Mouse (Mus musculus) midbrain, embryonic 15.5 days (tissue): ENCODE results near the gene Zfp809. TPM values are rescaled to one million over a fixed set of nuclear protein-coding genes. Genes with fewer than 3 reads are reported as not detected.
A peak's percentile ranks its signal among the peaks of the same experiment; 100 is the strongest.

Experiments used
- ATAC-seq: fragments of 200-750 bp; cut with Nextera tagmentation; replicated peaks from 2 replicates; pipeline ENCODE4 v1.8.0; 2017; ENCODE audit warnings: moderate TSS enrichment
- H3K27ac ChIP-seq: fragments of 300-500 bp; sonication (generic); 2 replicates; pipeline ENCODE4 v1.5.1; 2015; ENCODE audit warnings: mild to moderate bottlenecking, inconsistent platforms
- H3K27me3 ChIP-seq: fragments of 300-500 bp; sonication (generic); replicated peaks from 2 replicates; pipeline ENCODE4 v1.6.1; 2015; ENCODE audit warnings: inconsistent platforms
- H3K36me3 ChIP-seq: fragments of 300-500 bp; sonication (generic); replicated peaks from 2 replicates; pipeline ENCODE4 v1.6.1; 2015; ENCODE audit warnings: inconsistent platforms
- H3K4me1 ChIP-seq: fragments of 300-500 bp; sonication (generic); 2 replicates; pipeline ENCODE4 v1.6.1; 2015; ENCODE audit warnings: inconsistent platforms
- H3K4me2 ChIP-seq: fragments of 300-500 bp; sonication (generic); 2 replicates; pipeline ENCODE4 v1.6.1; 2015; ENCODE audit warnings: inconsistent platforms, mild to moderate bottlenecking, moderate library complexity
- H3K4me3 ChIP-seq: fragments of 300-500 bp; sonication (generic); 2 replicates; pipeline ENCODE4 v1.5.1; 2015; ENCODE audit warnings: mild to moderate bottlenecking, inconsistent platforms
- H3K9ac ChIP-seq: fragments of 300-500 bp; sonication (generic); 2 replicates; pipeline ENCODE4 v1.6.1; 2015; ENCODE audit warnings: mild to moderate bottlenecking, inconsistent platforms
- H3K9me3 ChIP-seq: fragments of 300-500 bp; sonication (generic); 2 replicates; pipeline ENCODE4 v1.6.1; 2016; ENCODE audit warnings: inconsistent platforms
- WGBS: fragments of 180-500 bp; shearing (Covaris S2); methylation state at CpG from one replicate; pipeline ENCODE4 v1.1.7; 2015; ENCODE audit warnings: mixed read lengths; 5-methylcytosine and 5-hydroxymethylcytosine counted together
- polyA plus RNA-seq: library from polyadenylated mRNA; unstranded; fragments of >200 nt; fragmentation: Nextera tagmentation; extraction: Ambion mirVana; gene quantifications from 2 replicates; pipeline ENCODE4 v1.2.1, GENCODE M21; 2015

Gene Zfp809
- polyA plus RNA-seq, 1 experiment from 2014 or later = 11.4 TPM

- H3K9ac ChIP-seq = no peak overlapping the region
- no peak for ATAC-seq
- H3K9me3 ChIP-seq = no peaks in the 10 kb centered on the region
- no peak overlapping the region for H3K4me3 ChIP-seq
- no peak overlapping the region for H3K4me2 ChIP-seq
- H3K4me1 ChIP-seq = peaks cover 5% of the 10 kb centered on the region
- WGBS = 88% methylated on average over 7 of the region's 7 CpGs
- H3K36me3 ChIP-seq = no peaks in the 10 kb centered on the region
- H3K27me3 ChIP-seq = no peaks in the 10 kb centered on the region
- no peak overlapping the region for H3K27ac ChIP-seq
Observed at GRCm38 (mm10) chr9:22229386-22230026, 4.0 kb downstream of the Zfp809 start.

GRCm38 (mm10) chr9:22230061-22230460 is 4.5 kb downstream of the Zfp809 start:
- no peak for ATAC-seq

GRCm38 (mm10) chr9:22230556-22230955 is 5.0 kb downstream of the Zfp809 start:
- Histone ChIP-seq H3K9me3 (no peaks in the 10 kb centered on the region), H3K9ac (no peak overlapping the region), H3K4me3 (no peak overlapping the region), H3K27ac (no peak overlapping the region), H3K27me3 (no peaks in the 10 kb centered on the region), H3K4me2 (no peak overlapping the region), H3K36me3 (no peaks in the 10 kb centered on the region), H3K4me1 (peaks cover 5% of the 10 kb centered on the region)
- no peak for ATAC-seq

More at GRCm38 (mm10) chr9:22230061-22230460, 4.5 kb downstream of the Zfp809 start:
- no peaks in the 10 kb centered on the region for H3K36me3 ChIP-seq
- peaks cover 5% of the 10 kb centered on the region for H3K4me1 ChIP-seq
- no peak overlapping the region for H3K4me3 ChIP-seq
- no peaks in the 10 kb centered on the region for H3K27me3 ChIP-seq
- no peak overlapping the region for H3K4me2 ChIP-seq
- WGBS = 94% methylated on average over 3 of the region's 3 CpGs
- no peaks in the 10 kb centered on the region for H3K9me3 ChIP-seq
- H3K9ac ChIP-seq = no peak overlapping the region
- no peak overlapping the region for H3K27ac ChIP-seq

- Histone ChIP-seq H3K36me3 (peaks cover 32% of the 10 kb centered on the region; the same call in 1 of the 2 replicates), H3K4me1 (no peaks in the 10 kb centered on the region), H3K27me3 (no peaks in the 10 kb centered on the region), H3K27ac (no peak overlapping the region), H3K9me3 (no peaks in the 10 kb centered on the region), H3K4me3 (no peak overlapping the region), H3K9ac (no peak overlapping the region), H3K4me2 (no peak overlapping the region)
- 90% methylated on average over 4 of the region's 4 CpGs for WGBS
- ATAC-seq = no peak
Observed at GRCm38 (mm10) chr9:22240001-22240400, 14.5 kb downstream of the Zfp809 start.

- Histone ChIP-seq H3K9ac (no peak overlapping the region), H3K27ac (no peak overlapping the region), H3K4me2 (no peak overlapping the region), H3K4me3 (no peak overlapping the region), H3K36me3 (peaks cover 48% of the 10 kb centered on the region), H3K9me3 (peaks cover 18% of the 10 kb centered on the region), H3K4me1 (no peaks in the 10 kb centered on the region), H3K27me3 (no peaks in the 10 kb centered on the region)
- 93% methylated on average over 2 of the region's 2 CpGs for WGBS
- no peak for ATAC-seq
Observed at GRCm38 (mm10) chr9:22244242-22244641, 18.7 kb downstream of the Zfp809 start.

GRCm38 (mm10) chr9:22256579-22256978 is 31.1 kb downstream of the Zfp809 start:
- H3K4me1 ChIP-seq = peaks cover 4% of the 10 kb centered on the region
- H3K27me3 ChIP-seq = no peaks in the 10 kb centered on the region
- peaks cover 14% of the 10 kb centered on the region; the same call in 1 of the 2 replicates for H3K9me3 ChIP-seq
- WGBS = 97% methylated on average over 4 of the region's 4 CpGs
- no peak overlapping the region for H3K4me3 ChIP-seq
- no peak for ATAC-seq
- no peak overlapping the region for H3K27ac ChIP-seq
- H3K36me3 ChIP-seq = peaks cover 38% of the 10 kb centered on the region
- H3K4me2 ChIP-seq = no peak overlapping the region
- H3K9ac ChIP-seq = no peak overlapping the region

- Histone ChIP-seq H3K27ac (no peak overlapping the region), H3K4me2 (peak overlapping the region; percentile 78), H3K27me3 (no peaks in the 10 kb centered on the region), H3K9ac (peak overlapping the region; percentile 77; the same call in 1 of the 2 replicates), H3K36me3 (peaks cover 20% of the 10 kb centered on the region), H3K4me3 (peak overlapping the region; percentile 61), H3K4me1 (peaks cover 4% of the 10 kb centered on the region), H3K9me3 (peaks cover 8% of the 10 kb centered on the region; the same call in 1 of the 2 replicates)
- 82% methylated on average over 8 of the region's 8 CpGs for WGBS
- ATAC-seq = no peak
Observed at GRCm38 (mm10) chr9:22258784-22259183, 33.3 kb downstream of the Zfp809 start.

GRCm38 (mm10) chr9:22259184-22260091 is 33.9 kb downstream of the Zfp809 start, which contains the start of gene Zfp599:
Zfp599 (minus strand) TSS chr9:22259895.
- Histone ChIP-seq H3K9ac (peak within 1 kb of the TSS; percentile 77), H3K4me3 (peak within 1 kb of the TSS; percentile 61), H3K36me3 (peaks cover 14% of the 10 kb centered on the region), H3K27ac (peak within 1 kb of the TSS; percentile 26; the same call in 1 of the 2 replicates), H3K27me3 (no peaks in the 10 kb centered on the region), H3K9me3 (peaks cover 8% of the 10 kb centered on the region; the same call in 1 of the 2 replicates), H3K4me2 (peak within 1 kb of the TSS; percentile 78), H3K4me1 (peaks cover 4% of the 10 kb centered on the region)
- WGBS = under 1% methylated on average over 35 of the region's 35 CpGs
- ATAC-seq = peak; percentile 98

GRCm38 (mm10) chr9:22260092-22260422 is 34.5 kb downstream of the Zfp809 start:
- H3K27ac ChIP-seq = no peak overlapping the region
- peak overlapping the region; percentile 61 for H3K4me3 ChIP-seq
- peaks cover 12% of the 10 kb centered on the region for H3K36me3 ChIP-seq
- H3K9ac ChIP-seq = no peak overlapping the region
- H3K27me3 ChIP-seq = no peaks in the 10 kb centered on the region
- H3K4me1 ChIP-seq = peaks cover 4% of the 10 kb centered on the region
- ATAC-seq = no peak
- 34% methylated on average over 3 of the region's 3 CpGs for WGBS
- peak overlapping the region; percentile 78 for H3K4me2 ChIP-seq
- peaks cover 7% of the 10 kb centered on the region; the same call in 1 of the 2 replicates for H3K9me3 ChIP-seq

- H3K4me1 ChIP-seq = peaks cover 4% of the 10 kb centered on the region
- H3K36me3 ChIP-seq = no peaks in the 10 kb centered on the region
- no peak overlapping the region for H3K4me2 ChIP-seq
- no peaks in the 10 kb centered on the region for H3K27me3 ChIP-seq
- WGBS = 89% methylated on average over 1 of the region's 1 CpGs
- H3K4me3 ChIP-seq = no peak overlapping the region
- H3K27ac ChIP-seq = no peak overlapping the region
- H3K9me3 ChIP-seq = no peaks in the 10 kb centered on the region
- no peak for ATAC-seq
- no peak overlapping the region for H3K9ac ChIP-seq
Observed at GRCm38 (mm10) chr9:22261594-22261993, 36.1 kb downstream of the Zfp809 start.

- Histone ChIP-seq H3K4me2 (no peak overlapping the region), H3K36me3 (no peaks in the 10 kb centered on the region), H3K4me3 (no peak overlapping the region), H3K27ac (no peak overlapping the region), H3K27me3 (no peaks in the 10 kb centered on the region), H3K4me1 (peaks cover 4% of the 10 kb centered on the region), H3K9me3 (no peaks in the 10 kb centered on the region), H3K9ac (no peak overlapping the region)
- WGBS = 89% methylated on average over 10 of the region's 10 CpGs
- ATAC-seq = no peak
Observed at GRCm38 (mm10) chr9:22262611-22263010, 37.1 kb downstream of the Zfp809 start.

GRCm38 (mm10) chr9:22268886-22269285 is 43.4 kb downstream of the Zfp809 start:
- no peak for ATAC-seq
- WGBS = 93% methylated on average over 1 of the region's 1 CpGs
- Histone ChIP-seq H3K27ac (no peak overlapping the region), H3K4me1 (no peaks in the 10 kb centered on the region), H3K27me3 (no peaks in the 10 kb centered on the region), H3K9me3 (0 out of 2 replicates have a peak, but pooled peaks cover 10% of the 10 kb centered on the region), H3K9ac (no peak overlapping the region), H3K4me3 (no peak overlapping the region), H3K36me3 (peaks cover 7% of the 10 kb centered on the region; the same call in 1 of the 2 replicates), H3K4me2 (no peak overlapping the region)
